Mouse (Mus musculus) heart, embryonic 15.5 days (tissue): ENCODE data around the gene Prm3. TPM values are rescaled to one million over a fixed set of nuclear protein-coding genes. Genes with fewer than 3 reads are reported as not detected.
A peak's percentile ranks its signal among the peaks of the same experiment; 100 is the strongest.

Source experiments
- ATAC-seq: fragments of 200-750 bp; cut with Nextera tagmentation; replicated peaks from 2 replicates; pipeline ENCODE4 v1.8.0; 2017; ENCODE audit warnings: low read depth, moderate TSS enrichment; ENCODE audit not compliant: insufficient number of reproducible peaks, insufficient read depth, low FRiP score
- H3K27ac ChIP-seq: fragments of 300-500 bp; sonication (generic); 2 replicates; pipeline ENCODE4 v1.5.1; 2015; ENCODE audit warnings: mild to moderate bottlenecking, inconsistent platforms
- H3K27me3 ChIP-seq: fragments of 300-500 bp; sonication (generic); 2 replicates; pipeline ENCODE4 v1.6.1; 2015; ENCODE audit warnings: inconsistent platforms
- H3K36me3 ChIP-seq: fragments of 300-500 bp; sonication (generic); 2 replicates; pipeline ENCODE4 v1.6.1; 2015; ENCODE audit warnings: mild to moderate bottlenecking, inconsistent platforms
- H3K4me1 ChIP-seq: fragments of 300-500 bp; sonication (generic); replicated peaks from 2 replicates; pipeline ENCODE4 v1.6.1; 2015; ENCODE audit warnings: inconsistent platforms
- H3K4me2 ChIP-seq: fragments of 300-500 bp; sonication (generic); 2 replicates; pipeline ENCODE4 v1.6.1; 2015; ENCODE audit warnings: inconsistent platforms, mild to moderate bottlenecking, moderate library complexity
- H3K4me3 ChIP-seq: fragments of 300-500 bp; sonication (generic); 2 replicates; pipeline ENCODE4 v1.5.1; 2015; ENCODE audit warnings: mild to moderate bottlenecking, inconsistent platforms
- H3K9ac ChIP-seq: fragments of 300-500 bp; sonication (generic); 2 replicates; pipeline ENCODE4 v1.6.1; 2015; ENCODE audit warnings: mild to moderate bottlenecking, inconsistent platforms
- H3K9me3 ChIP-seq: fragments of 300-500 bp; sonication (generic); replicated peaks from 2 replicates; pipeline ENCODE4 v1.6.1; 2016; ENCODE audit warnings: inconsistent platforms
- WGBS: fragments of 180-500 bp; shearing (Covaris S2); methylation state at CpG from one replicate; pipeline ENCODE4 v1.1.7; 2015; ENCODE audit warnings: mixed read lengths; 5-methylcytosine and 5-hydroxymethylcytosine counted together
- polyA plus RNA-seq: library from polyadenylated mRNA; unstranded; fragments of >200 nt; fragmentation: Nextera tagmentation; extraction: Ambion mirVana; gene quantifications from 2 replicates; pipeline ENCODE4 v1.2.1, GENCODE M21; 2015

Gene Prm3
- polyA plus RNA-seq, 1 experiment from 2014 or later, result not detected

- no peak for ATAC-seq
- peaks cover 68% of the 10 kb centered on the region for H3K4me1 ChIP-seq
- H3K4me2 ChIP-seq, result peak overlapping the region; percentile 97
- WGBS, result 51% methylated on average over 8 of the region's 8 CpGs
- peak overlapping the region; percentile 85 for H3K4me3 ChIP-seq
- no peaks in the 10 kb centered on the region for H3K27me3 ChIP-seq
- H3K9me3 ChIP-seq, result no peaks in the 10 kb centered on the region
- H3K27ac ChIP-seq, result peak overlapping the region; percentile 74; the same call in 1 of the 2 replicates
- H3K9ac ChIP-seq, result no peak overlapping the region
- no peaks in the 10 kb centered on the region for H3K36me3 ChIP-seq
Measured at GRCm38 (mm10) chr16:10783451-10783850, 7.3 kb downstream of the Prm3 start.

- H3K4me2 ChIP-seq, result peak overlapping the region; percentile 97
- no peaks in the 10 kb centered on the region for H3K9me3 ChIP-seq
- H3K36me3 ChIP-seq, result no peaks in the 10 kb centered on the region
- H3K4me1 ChIP-seq, result peaks cover 66% of the 10 kb centered on the region
- no peak overlapping the region for H3K9ac ChIP-seq
- H3K27me3 ChIP-seq, result no peaks in the 10 kb centered on the region
- WGBS, result 21% methylated on average over 1 of the region's 1 CpGs
- H3K27ac ChIP-seq, result peak overlapping the region; percentile 74
- H3K4me3 ChIP-seq, result peak overlapping the region; percentile 85
- ATAC-seq, result no peak
Measured at GRCm38 (mm10) chr16:10783152-10783434, 7.6 kb downstream of the Prm3 start.

GRCm38 (mm10) chr16:10782377-10783151 is 8.2 kb downstream of the Prm3 start:
- Histone ChIP-seq H3K9ac (peak overlapping the region; percentile 37), H3K36me3 (no peaks in the 10 kb centered on the region), H3K9me3 (no peaks in the 10 kb centered on the region), H3K4me1 (peaks cover 68% of the 10 kb centered on the region), H3K4me2 (peak overlapping the region; percentile 97), H3K27ac (peak overlapping the region; percentile 74), H3K4me3 (peak overlapping the region; percentile 85), H3K27me3 (no peaks in the 10 kb centered on the region)
- no peak for ATAC-seq
- 43% methylated on average over 6 of the region's 6 CpGs for WGBS

DNA sequence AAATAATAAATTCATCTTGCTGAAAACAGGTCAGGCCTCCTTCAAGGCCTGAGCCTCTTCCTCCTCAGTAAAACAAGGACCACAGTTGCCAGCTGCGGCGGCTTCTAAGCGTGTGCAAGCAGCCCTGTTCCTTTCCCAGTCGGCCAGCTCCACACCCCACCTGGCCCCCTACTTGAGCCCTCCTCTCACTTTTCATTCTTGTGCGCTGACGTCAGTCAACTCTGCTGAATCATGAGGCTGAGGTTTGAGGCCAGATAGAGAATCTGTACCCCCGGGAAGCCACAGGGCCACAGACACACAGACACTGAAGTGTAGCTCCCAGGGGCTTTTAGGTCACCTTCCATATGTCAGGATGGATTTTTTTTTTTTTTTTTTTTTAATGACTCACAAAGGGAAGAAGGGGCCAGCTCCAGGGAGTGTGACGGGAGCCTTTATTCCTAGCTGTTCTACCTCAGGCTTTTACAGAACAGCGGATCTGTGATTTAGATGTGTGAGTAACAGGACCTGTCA is 8.8 kb downstream of the Prm3 start:
- H3K27me3 ChIP-seq, result no peaks in the 10 kb centered on the region
- peaks cover 65% of the 10 kb centered on the region for H3K4me1 ChIP-seq
- no peak for ATAC-seq
- peak overlapping the region; percentile 17; the same call in 1 of the 2 replicates for H3K9ac ChIP-seq
- WGBS, result 24% methylated on average over 9 of the region's 9 CpGs
- no peaks in the 10 kb centered on the region for H3K9me3 ChIP-seq
- peak overlapping the region; percentile 85; the same call in 1 of the 2 replicates for H3K4me3 ChIP-seq
- H3K27ac ChIP-seq, result peak overlapping the region; percentile 74
- H3K4me2 ChIP-seq, result peak overlapping the region; percentile 97
- no peaks in the 10 kb centered on the region for H3K36me3 ChIP-seq

GRCm38 (mm10) chr16:10780631-10781120 is 10.0 kb downstream of the Prm3 start:
- 72% methylated on average over 5 of the region's 5 CpGs for WGBS
- H3K27me3 ChIP-seq, result no peaks in the 10 kb centered on the region
- peaks cover 54% of the 10 kb centered on the region for H3K4me1 ChIP-seq
- no peaks in the 10 kb centered on the region for H3K36me3 ChIP-seq
- H3K4me2 ChIP-seq, result no peak overlapping the region
- no peak overlapping the region for H3K4me3 ChIP-seq
- no peaks in the 10 kb centered on the region for H3K9me3 ChIP-seq
- ATAC-seq, result no peak
- peak overlapping the region; percentile 74; the same call in 1 of the 2 replicates for H3K27ac ChIP-seq
- no peak overlapping the region for H3K9ac ChIP-seq

GRCm38 (mm10) chr16:10777579-10778160 is 13.0 kb downstream of the Prm3 start:
- Histone ChIP-seq H3K4me3 (no peak overlapping the region), H3K4me2 (no peak overlapping the region), H3K9ac (no peak overlapping the region), H3K27me3 (no peaks in the 10 kb centered on the region), H3K4me1 (peaks cover 40% of the 10 kb centered on the region), H3K27ac (peak overlapping the region; percentile 18; the same call in 1 of the 2 replicates), H3K36me3 (no peaks in the 10 kb centered on the region), H3K9me3 (no peaks in the 10 kb centered on the region)
- ATAC-seq, result no peak
- WGBS, result 53% methylated on average over 5 of the region's 5 CpGs

- Histone ChIP-seq H3K27ac (no peak overlapping the region), H3K9ac (no peak overlapping the region), H3K9me3 (no peaks in the 10 kb centered on the region), H3K36me3 (no peaks in the 10 kb centered on the region), H3K4me2 (no peak overlapping the region), H3K4me1 (peaks cover 28% of the 10 kb centered on the region), H3K4me3 (no peak overlapping the region), H3K27me3 (no peaks in the 10 kb centered on the region)
- no peak for ATAC-seq
- 34% methylated on average over 7 of the region's 7 CpGs for WGBS
Measured at GRCm38 (mm10) chr16:10776322-10776721, 14.4 kb downstream of the Prm3 start.

DNA sequence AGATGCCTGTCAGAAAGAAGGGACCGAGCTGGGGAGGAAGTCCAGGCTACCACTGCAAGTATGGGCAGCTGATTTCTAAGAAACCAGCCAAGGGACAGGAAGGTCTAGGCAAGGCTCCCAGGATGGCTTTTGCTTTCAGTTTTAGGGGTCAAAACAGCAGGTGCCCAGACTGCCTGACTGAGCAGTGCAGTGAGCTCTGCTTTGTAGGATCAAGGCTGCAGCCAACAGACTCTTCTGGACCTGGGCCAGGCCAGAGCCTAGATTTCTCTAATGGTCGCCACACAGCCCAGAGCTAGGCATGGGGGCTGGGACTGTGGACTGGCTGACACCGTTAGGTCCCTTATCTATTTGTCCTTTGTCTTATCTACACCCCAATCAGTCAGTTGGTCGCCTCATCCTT is 16.0 kb downstream of the Prm3 start:
- Histone ChIP-seq H3K4me1 (peaks cover 31% of the 10 kb centered on the region), H3K27ac (no peak overlapping the region), H3K36me3 (no peaks in the 10 kb centered on the region), H3K9me3 (no peaks in the 10 kb centered on the region), H3K4me2 (no peak overlapping the region), H3K27me3 (no peaks in the 10 kb centered on the region), H3K4me3 (no peak overlapping the region), H3K9ac (no peak overlapping the region)
- WGBS, result 44% methylated on average over 4 of the region's 4 CpGs
- ATAC-seq, result no peak

DNA sequence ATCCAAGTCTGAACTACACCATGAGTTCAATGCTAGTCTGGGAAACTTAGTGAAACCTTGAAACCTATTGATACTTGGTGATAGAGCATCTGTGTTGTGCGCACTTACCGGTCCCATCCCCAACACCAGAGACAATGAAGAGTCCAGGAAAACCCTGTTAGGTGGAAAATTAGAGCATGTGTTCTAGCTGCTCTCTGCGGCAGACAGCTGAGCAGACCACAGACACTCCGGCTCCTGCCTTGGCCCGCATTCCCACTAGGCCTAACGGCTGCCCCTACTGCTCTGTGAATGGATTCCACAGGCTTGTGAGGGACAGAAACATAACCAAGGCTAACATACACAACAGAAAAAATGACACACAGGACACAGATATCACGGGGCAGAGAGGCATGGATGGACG is 17.2 kb downstream of the Prm3 start:
- Histone ChIP-seq H3K4me3 (no peak overlapping the region), H3K27me3 (0 out of 2 replicates have a peak, but pooled peaks cover 4% of the 10 kb centered on the region), H3K4me2 (no peak overlapping the region), H3K4me1 (peaks cover 38% of the 10 kb centered on the region), H3K9me3 (no peaks in the 10 kb centered on the region), H3K9ac (no peak overlapping the region), H3K36me3 (no peaks in the 10 kb centered on the region), H3K27ac (no peak overlapping the region)
- ATAC-seq, result no peak
- WGBS, result 73% methylated on average over 8 of the region's 8 CpGs

- 68% methylated on average over 19 of the region's 19 CpGs for WGBS
- no peaks in the 10 kb centered on the region for H3K9me3 ChIP-seq
- ATAC-seq, result no peak
- H3K36me3 ChIP-seq, result no peaks in the 10 kb centered on the region
- no peak overlapping the region for H3K4me3 ChIP-seq
- H3K9ac ChIP-seq, result no peak overlapping the region
- H3K4me1 ChIP-seq, result peaks cover 28% of the 10 kb centered on the region
- 0 out of 2 replicates have a peak, but pooled peaks cover 4% of the 10 kb centered on the region for H3K27me3 ChIP-seq
- 0 out of 2 replicates have a peak overlapping the region, but pooled peaks have one; percentile 9 for H3K27ac ChIP-seq
- no peak overlapping the region for H3K4me2 ChIP-seq
Measured at GRCm38 (mm10) chr16:10771769-10772510, 18.8 kb downstream of the Prm3 start.
